Mouse (Mus musculus) adrenal gland, adult 2 months (tissue): ENCODE measurements around the gene Cdr2l. TPM values are rescaled to one million over a fixed set of nuclear protein-coding genes. Genes with fewer than 3 reads are reported as not detected.

Experiments used
- polyA plus RNA-seq: library from polyadenylated mRNA; depleted of rRNA; stranded (reverse); fragments of >200 nt; gene quantifications from 2 replicates; pipeline ENCODE4 v1.2.3, GENCODE M21; 2012; rRNA removed
- total RNA-seq, 2 experiments: library from RNA; stranded (reverse); gene quantifications; 2 replicates each; pipeline ENCODE4 v1.2.3; 2021

Gene Cdr2l
- total and polyA plus RNA-seq, 3 experiments = 67.8 to 169 (median 75.9) TPM

Other genes with a start within 250 kb of the Cdr2l start
- gene Cd300lf, start 247.9 kb upstream of the Cdr2l start, total RNA-seq = under 1 TPM; 0.55 to 0.90 TPM
- gene Cd300lf, start 247.9 kb upstream of the Cdr2l start, polyA plus RNA-seq = 1.00 and 1.3 TPM in 2 replicates
- 10 to 100 TPM; 15.6 to 26.2 TPM for gene Slc9a3r1, start 218.6 kb upstream of the Cdr2l start, total RNA-seq
- gene Slc9a3r1, start 218.6 kb upstream of the Cdr2l start, polyA plus RNA-seq = 14.8 and 15.0 TPM in 2 replicates
- gene Tmem104, start 194.4 kb upstream of the Cdr2l start, total RNA-seq = 10 to 100 TPM; 23.7 to 27.9 TPM
- 26.5 and 34.7 TPM in 2 replicates for gene Tmem104, start 194.4 kb upstream of the Cdr2l start, polyA plus RNA-seq
- 10 to 100 TPM; 20.0 to 29.2 TPM for gene Nat9, start 194.1 kb upstream of the Cdr2l start, total RNA-seq
- 12.0 and 16.2 TPM in 2 replicates for gene Nat9, start 194.1 kb upstream of the Cdr2l start, polyA plus RNA-seq
- 1 to 10 TPM; 2.3 to 9.4 TPM for gene Grin2c, start 114.7 kb upstream of the Cdr2l start, total RNA-seq
- 13.8 and 25.5 TPM in 2 replicates for gene Grin2c, start 114.7 kb upstream of the Cdr2l start, polyA plus RNA-seq
- 1,000 to 10,000 TPM; 1,196 to 1,476 TPM for gene Fdxr, start 104.9 kb upstream of the Cdr2l start, total RNA-seq
- 2,178 and 2,420 TPM in 2 replicates for gene Fdxr, start 104.9 kb upstream of the Cdr2l start, polyA plus RNA-seq
- gene Fads6, start 84.3 kb upstream of the Cdr2l start, total RNA-seq = 10 to 100 TPM; 56.7 to 76.5 TPM
- gene Fads6, start 84.3 kb upstream of the Cdr2l start, polyA plus RNA-seq = 87.7 and 93.1 TPM in 2 replicates
- not detected for gene Otop2, start 74.8 kb upstream of the Cdr2l start, total RNA-seq
- gene Otop2, start 74.8 kb upstream of the Cdr2l start, polyA plus RNA-seq = 0.12 TPM in 1 of 2 replicates, not detected in the other
- under 1 TPM; 0.49 to 0.69 TPM for gene Ush1g, start 59.9 kb upstream of the Cdr2l start, total RNA-seq
- gene Ush1g, start 59.9 kb upstream of the Cdr2l start, polyA plus RNA-seq = 0.50 and 0.52 TPM in 2 replicates
- not detected for gene Otop3, start 47.2 kb upstream of the Cdr2l start, total RNA-seq
- gene Otop3, start 47.2 kb upstream of the Cdr2l start, polyA plus RNA-seq = 0.07 TPM in 1 of 2 replicates, not detected in the other
- gene Hid1, start 14.2 kb upstream of the Cdr2l start, total RNA-seq = 10 to 100 TPM; 23.8 to 25.0 TPM
- 27.1 and 27.3 TPM in 2 replicates for gene Hid1, start 14.2 kb upstream of the Cdr2l start, polyA plus RNA-seq
- 100 to 1,000 TPM; 163 to 165 TPM for gene Mrpl58, start 21.8 kb downstream of the Cdr2l start, total RNA-seq
- gene Mrpl58, start 21.8 kb downstream of the Cdr2l start, polyA plus RNA-seq = 96.1 and 100 TPM in 2 replicates
- 100 to 1,000 TPM; 734 to 761 TPM for gene Atp5h, start 38.0 kb downstream of the Cdr2l start, total RNA-seq
- 14.2 and 14.9 TPM in 2 replicates for gene Atp5h, start 38.0 kb downstream of the Cdr2l start, polyA plus RNA-seq
- gene Kctd2, start 38.2 kb downstream of the Cdr2l start, total RNA-seq = 10 to 100 TPM; 52.1 to 72.0 TPM
- gene Kctd2, start 38.2 kb downstream of the Cdr2l start, polyA plus RNA-seq = 62.9 and 80.0 TPM in 2 replicates
- under 1 TPM; 0.14 to 0.52 TPM for gene Trim80, start 58.6 kb downstream of the Cdr2l start, total RNA-seq
- gene Trim80, start 58.6 kb downstream of the Cdr2l start, polyA plus RNA-seq = 0.55 and 0.59 TPM in 2 replicates
- under 1 TPM in 1 of 2 experiments, not detected in 1; 0.26 TPM for gene Slc16a5, start 80.6 kb downstream of the Cdr2l start, total RNA-seq
- gene Slc16a5, start 80.6 kb downstream of the Cdr2l start, polyA plus RNA-seq = 0.32 TPM in 1 of 2 replicates, not detected in the other
- gene Armc7, start 93.8 kb downstream of the Cdr2l start, total RNA-seq = 10 to 100 TPM in 1 of 2 experiments, 1 to 10 TPM in 1; 6.3 to 11.5 TPM
- gene Armc7, start 93.8 kb downstream of the Cdr2l start, polyA plus RNA-seq = 17.1 and 17.8 TPM in 2 replicates
- 100 to 1,000 TPM; 124 to 154 TPM for gene Nt5c, start 109.9 kb downstream of the Cdr2l start, total RNA-seq
- gene Nt5c, start 109.9 kb downstream of the Cdr2l start, polyA plus RNA-seq = 68.4 and 73.4 TPM in 2 replicates
- 100 to 1,000 TPM in 1 of 2 experiments, 10 to 100 TPM in 1; 71.8 to 109 TPM for gene Jpt1, start 132.5 kb downstream of the Cdr2l start, total RNA-seq
- gene Jpt1, start 132.5 kb downstream of the Cdr2l start, polyA plus RNA-seq = 100 and 102 TPM in 2 replicates
- 100 to 1,000 TPM; 241 to 251 TPM for gene Sumo2, start 154.4 kb downstream of the Cdr2l start, total RNA-seq
- 15.9 and 18.9 TPM in 2 replicates for gene Sumo2, start 154.4 kb downstream of the Cdr2l start, polyA plus RNA-seq
- 10 to 100 TPM; 32.5 to 46.0 TPM for gene Nup85, start 182.5 kb downstream of the Cdr2l start, total RNA-seq
- 24.7 and 28.9 TPM in 2 replicates for gene Nup85, start 182.5 kb downstream of the Cdr2l start, polyA plus RNA-seq
- 100 to 1,000 TPM in 1 of 2 experiments, 10 to 100 TPM in 1; 99.9 to 121 TPM for gene Mrps7, start 222.0 kb downstream of the Cdr2l start, total RNA-seq
- 31.8 and 33.5 TPM in 2 replicates for gene Mrps7, start 222.0 kb downstream of the Cdr2l start, polyA plus RNA-seq
- gene Gga3, start 222.1 kb downstream of the Cdr2l start, total RNA-seq = 10 to 100 TPM; 21.8 to 38.7 TPM
- gene Gga3, start 222.1 kb downstream of the Cdr2l start, polyA plus RNA-seq = 22.6 and 38.9 TPM in 2 replicates
- gene Mif4gd, start 231.1 kb downstream of the Cdr2l start, total RNA-seq = 100 to 1,000 TPM in 1 of 2 experiments, 10 to 100 TPM in 1; 92.5 to 170 TPM
- 182 and 243 TPM in 2 replicates for gene Mif4gd, start 231.1 kb downstream of the Cdr2l start, polyA plus RNA-seq
- 100 to 1,000 TPM; 117 to 132 TPM for gene Slc25a19, start 246.4 kb downstream of the Cdr2l start, total RNA-seq
- 156 and 170 TPM in 2 replicates for gene Slc25a19, start 246.4 kb downstream of the Cdr2l start, polyA plus RNA-seq